Mouse (Mus musculus) erythroblast, embryonic 14.5 days (primary cell): ENCODE data around the gene Rxrb. TPM values are rescaled to one million over a fixed set of nuclear protein-coding genes. Genes with fewer than 3 reads are reported as not detected.

Experiments used
- H3K27me3 ChIP-seq: 2 replicates; pipeline ENCODE4 v1.6.1; 2012; ENCODE audit warnings: inconsistent platforms; ENCODE audit not compliant: control insufficient read depth
- H3K36me3 ChIP-seq: 2 replicates; pipeline ENCODE4 v1.6.1; 2012; ENCODE audit warnings: mild to moderate bottlenecking, inconsistent platforms; ENCODE audit not compliant: control insufficient read depth
- H3K4me1 ChIP-seq: 2 replicates; pipeline ENCODE4 v1.6.1; 2012; ENCODE audit warnings: inconsistent platforms; ENCODE audit not compliant: control insufficient read depth
- H3K4me3 ChIP-seq: replicated peaks from 2 replicates; pipeline ENCODE3; 2012; ENCODE audit warnings: moderate library complexity, mild to moderate bottlenecking, inconsistent platforms
- H3K9me3 ChIP-seq: 2 replicates; pipeline ENCODE4 v1.6.1; 2012; ENCODE audit warnings: low read length, inconsistent platforms, mixed read lengths; ENCODE audit not compliant: control insufficient read depth
- GATA1 ChIP-seq: IDR thresholded peaks from 2 replicates; pipeline ENCODE4 v1.6.1; 2012; ENCODE audit warnings: low read length, inconsistent platforms, mixed read lengths
- TAL1 ChIP-seq: IDR thresholded peaks from 3 replicates; pipeline ENCODE4 v1.6.1; 2012; ENCODE audit warnings: low read length, inconsistent platforms, mixed read lengths
- polyA plus RNA-seq: library from polyadenylated mRNA; stranded (reverse); fragments of >175 nt; gene quantifications from 2 replicates; pipeline ENCODE4 v1.2.3, GENCODE M21; 2012

Rxrb gene
- polyA plus RNA-seq, 1 experiment, result 11.3 TPM

DNA sequence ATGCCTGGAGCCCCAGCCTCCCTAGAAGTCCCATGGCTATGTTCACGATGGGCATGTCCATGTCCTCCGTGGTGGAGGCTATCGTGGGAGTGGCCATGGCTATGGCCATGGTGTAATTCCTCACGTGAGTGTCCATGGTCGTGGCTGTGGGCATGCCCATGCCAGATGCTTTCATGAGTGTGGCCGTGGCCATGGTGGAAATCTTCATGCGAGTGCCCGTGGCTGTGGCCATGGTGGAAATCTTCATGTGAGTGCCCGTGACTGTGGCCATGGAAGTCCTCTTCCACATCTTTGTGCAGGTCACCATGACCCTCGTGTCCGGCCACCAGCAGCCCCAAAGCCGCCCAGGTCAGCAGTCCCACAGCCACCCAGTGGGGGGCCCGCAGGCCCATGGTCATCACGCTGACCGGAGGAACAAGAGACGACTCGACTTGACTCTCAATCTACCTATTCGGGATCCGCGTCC lies 718 bp upstream of the Rxrb start:
- Histone ChIP-seq H3K4me1 (peaks cover 74% of the 10 kb centered on the region), H3K36me3 (peaks cover 53% of the 10 kb centered on the region), H3K27me3 (no peaks in the 10 kb centered on the region), H3K9me3 (no peaks in the 10 kb centered on the region), H3K4me3 (peak overlapping the region; percentile 91)
- TF ChIP-seq TAL1, result no peak
- no peak for TF ChIP-seq GATA1

DNA sequence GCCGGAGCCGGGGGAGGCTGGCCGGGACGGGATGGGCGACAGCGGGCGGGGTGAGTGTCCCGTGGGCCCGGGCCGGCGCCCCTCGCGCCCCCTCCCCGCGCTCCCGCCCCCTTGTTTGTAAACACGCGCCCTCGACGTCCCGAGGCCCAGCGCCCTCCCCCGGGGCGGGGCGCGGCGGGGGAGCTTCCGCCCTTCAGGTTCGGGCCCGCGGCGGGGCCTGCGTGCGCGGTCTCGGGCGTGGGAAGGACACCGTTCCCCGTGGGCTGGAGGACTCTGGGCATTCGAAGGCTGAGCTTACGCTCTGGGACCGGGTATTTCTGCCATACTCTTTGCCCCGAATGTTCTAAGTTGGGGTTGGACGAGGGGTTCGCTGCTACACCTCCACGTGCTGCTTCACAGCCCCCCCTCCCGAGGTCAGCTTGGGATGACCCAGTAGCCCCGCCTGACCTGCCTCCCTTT lies 591 bp downstream of the Rxrb start:
- Histone ChIP-seq H3K27me3 (no peaks in the 10 kb centered on the region), H3K4me1 (peaks cover 62% of the 10 kb centered on the region), H3K4me3 (peak overlapping the region; percentile 91), H3K9me3 (no peaks in the 10 kb centered on the region), H3K36me3 (peaks cover 66% of the 10 kb centered on the region)
- TF ChIP-seq TAL1 (no peak), GATA1 (no peak)

DNA sequence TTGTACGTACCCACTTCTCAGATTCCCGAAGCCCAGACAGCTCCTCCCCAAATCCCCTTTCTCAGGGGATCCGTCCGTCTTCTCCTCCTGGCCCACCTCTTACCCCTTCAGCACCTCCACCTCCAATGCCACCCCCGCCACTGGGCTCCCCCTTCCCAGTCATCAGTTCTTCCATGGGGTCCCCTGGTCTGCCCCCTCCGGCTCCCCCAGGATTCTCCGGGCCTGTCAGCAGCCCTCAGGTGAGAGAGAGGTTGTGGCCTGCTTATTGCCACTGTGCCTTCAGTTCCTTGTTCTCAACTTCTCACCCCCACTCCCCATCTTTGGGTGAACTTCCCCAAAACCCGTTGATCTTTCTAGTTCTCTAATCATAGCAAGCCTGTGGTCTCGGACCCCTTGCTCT lies 1.2 kb downstream of the Rxrb start:
- Histone ChIP-seq H3K27me3 (no peaks in the 10 kb centered on the region), H3K9me3 (no peaks in the 10 kb centered on the region), H3K36me3 (peaks cover 72% of the 10 kb centered on the region), H3K4me1 (peaks cover 56% of the 10 kb centered on the region), H3K4me3 (peak overlapping the region; percentile 91)
- no peak for TF ChIP-seq GATA1
- TF ChIP-seq TAL1, result no peak

DNA sequence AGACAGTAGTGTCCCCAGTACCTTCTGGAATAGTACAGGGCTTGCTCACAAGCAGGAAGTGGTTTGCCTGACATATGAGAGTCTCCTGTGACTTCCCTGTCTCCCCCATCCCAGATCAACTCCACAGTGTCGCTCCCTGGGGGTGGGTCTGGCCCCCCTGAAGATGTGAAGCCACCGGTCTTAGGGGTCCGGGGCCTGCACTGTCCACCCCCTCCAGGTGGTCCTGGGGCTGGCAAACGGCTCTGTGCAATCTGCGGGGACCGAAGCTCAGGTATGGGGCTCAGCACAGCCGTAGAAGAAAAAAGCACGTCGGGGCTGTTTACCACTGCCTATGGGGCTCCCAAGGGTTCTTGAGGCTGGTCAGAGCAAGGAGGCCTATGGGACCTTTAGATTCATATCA lies 1.8 kb downstream of the Rxrb start:
- peak overlapping the region; percentile 91 for H3K4me3 ChIP-seq
- TF ChIP-seq TAL1 (no peak), GATA1 (no peak)
- no peaks in the 10 kb centered on the region for H3K9me3 ChIP-seq
- H3K4me1 ChIP-seq, result peaks cover 54% of the 10 kb centered on the region
- H3K36me3 ChIP-seq, result peaks cover 72% of the 10 kb centered on the region
- peaks cover under 1% of the 10 kb centered on the region; the same call in 1 of the 2 replicates for H3K27me3 ChIP-seq

DNA sequence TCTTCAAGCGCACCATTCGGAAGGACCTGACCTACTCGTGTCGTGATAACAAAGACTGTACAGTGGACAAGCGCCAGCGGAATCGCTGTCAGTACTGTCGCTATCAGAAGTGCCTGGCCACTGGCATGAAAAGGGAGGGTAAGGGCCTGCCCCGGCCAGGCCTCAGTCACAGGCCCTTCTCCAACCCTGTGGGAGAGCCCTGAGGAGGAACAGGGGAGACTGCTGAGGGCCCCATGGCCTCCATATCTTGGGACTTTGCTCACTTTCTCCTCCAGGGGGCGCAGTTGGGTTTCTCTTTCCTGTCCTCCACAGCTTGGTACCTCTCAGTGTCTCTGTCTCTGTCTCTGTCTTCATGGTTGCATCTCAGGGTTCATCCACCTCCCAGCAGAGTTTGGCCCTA lies 2.5 kb downstream of the Rxrb start:
- H3K9me3 ChIP-seq, result no peaks in the 10 kb centered on the region
- H3K4me1 ChIP-seq, result peaks cover 54% of the 10 kb centered on the region
- H3K36me3 ChIP-seq, result peaks cover 66% of the 10 kb centered on the region
- H3K4me3 ChIP-seq, result peak overlapping the region; percentile 10
- TF ChIP-seq TAL1 (no peak), GATA1 (no peak)
- peaks cover 6% of the 10 kb centered on the region for H3K27me3 ChIP-seq

DNA sequence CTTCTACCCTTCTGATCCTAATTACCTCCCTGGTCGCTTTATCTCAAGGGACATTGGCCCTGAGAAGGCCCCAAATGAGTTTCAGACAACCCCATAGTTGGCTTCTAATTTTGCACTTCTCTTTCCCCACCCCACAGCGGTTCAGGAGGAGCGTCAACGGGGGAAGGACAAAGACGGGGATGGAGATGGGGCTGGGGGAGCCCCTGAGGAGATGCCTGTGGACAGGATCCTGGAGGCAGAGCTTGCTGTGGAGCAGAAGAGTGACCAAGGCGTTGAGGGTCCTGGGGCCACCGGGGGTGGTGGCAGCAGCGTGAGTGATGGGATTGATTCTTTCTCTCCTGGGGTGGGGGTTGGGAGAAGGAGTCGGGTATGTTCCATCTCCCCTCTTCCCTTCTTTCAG lies 3.9 kb downstream of the Rxrb start:
- Histone ChIP-seq H3K4me3 (no peak overlapping the region), H3K27me3 (peaks cover 19% of the 10 kb centered on the region), H3K9me3 (no peaks in the 10 kb centered on the region), H3K4me1 (peaks cover 43% of the 10 kb centered on the region), H3K36me3 (peaks cover 51% of the 10 kb centered on the region)
- TF ChIP-seq TAL1 (no peak), GATA1 (no peak)

DNA sequence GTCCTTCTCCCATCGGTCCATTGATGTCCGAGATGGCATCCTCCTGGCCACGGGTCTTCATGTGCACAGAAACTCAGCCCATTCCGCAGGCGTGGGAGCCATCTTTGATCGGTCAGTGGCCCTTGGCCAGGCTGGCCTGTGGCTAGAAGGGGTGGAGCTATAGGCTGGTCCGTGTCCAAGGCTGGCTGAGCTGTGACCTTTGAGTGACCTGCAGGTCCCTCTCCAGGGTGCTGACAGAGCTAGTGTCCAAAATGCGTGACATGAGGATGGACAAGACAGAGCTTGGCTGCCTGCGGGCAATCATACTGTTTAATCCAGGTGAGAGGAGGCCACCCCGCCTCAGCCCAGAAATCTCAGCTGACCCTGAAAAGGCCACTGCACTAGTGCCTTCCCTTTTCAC lies 5.0 kb downstream of the Rxrb start:
- no peaks in the 10 kb centered on the region for H3K9me3 ChIP-seq
- H3K4me3 ChIP-seq, result no peak overlapping the region
- peaks cover 36% of the 10 kb centered on the region for H3K4me1 ChIP-seq
- H3K36me3 ChIP-seq, result peaks cover 47% of the 10 kb centered on the region
- peaks cover 29% of the 10 kb centered on the region for H3K27me3 ChIP-seq
- TF ChIP-seq TAL1 (no peak), GATA1 (no peak)

DNA sequence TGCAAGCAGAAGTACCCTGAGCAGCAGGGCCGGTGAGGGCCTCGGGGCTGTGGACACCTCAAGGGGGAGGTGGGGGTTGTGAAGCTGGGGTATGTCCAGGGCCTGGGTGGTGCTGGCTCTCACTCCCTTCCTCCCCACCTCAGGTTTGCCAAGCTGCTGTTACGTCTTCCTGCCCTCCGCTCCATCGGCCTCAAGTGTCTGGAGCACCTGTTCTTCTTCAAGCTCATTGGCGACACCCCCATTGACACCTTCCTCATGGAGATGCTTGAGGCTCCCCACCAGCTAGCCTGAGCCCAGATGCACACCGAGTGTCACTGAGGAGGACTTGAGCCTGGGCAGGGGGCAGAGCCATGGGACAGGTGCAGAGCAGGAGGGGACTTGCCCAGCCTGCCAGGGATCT lies 5.6 kb downstream of the Rxrb start:
- Histone ChIP-seq H3K4me3 (no peak overlapping the region), H3K4me1 (peaks cover 35% of the 10 kb centered on the region), H3K9me3 (no peaks in the 10 kb centered on the region), H3K27me3 (peaks cover 35% of the 10 kb centered on the region), H3K36me3 (peaks cover 47% of the 10 kb centered on the region)
- TF ChIP-seq GATA1, result no peak
- TF ChIP-seq TAL1, result no peak

DNA sequence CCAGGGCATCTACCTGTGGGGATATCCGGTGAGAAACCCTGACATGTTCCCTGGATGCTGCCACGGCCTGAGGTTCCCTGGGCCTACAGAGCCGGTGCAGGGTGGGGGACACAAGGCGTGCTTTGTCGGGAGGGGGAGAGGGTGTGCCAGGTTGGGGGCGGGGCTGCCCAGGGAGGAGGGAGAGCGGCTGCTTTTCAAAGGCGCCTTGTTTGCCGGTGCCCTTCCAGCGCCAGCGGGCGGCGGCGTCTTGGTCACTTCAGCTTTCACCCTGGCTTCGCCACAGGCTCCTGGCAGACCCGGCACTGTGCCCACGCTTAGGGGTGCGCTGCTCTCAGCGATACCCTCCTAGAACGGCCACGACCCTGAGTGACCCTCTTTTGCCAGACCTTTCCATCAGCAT lies 6.8 kb downstream of the Rxrb start:
- peaks cover 44% of the 10 kb centered on the region for H3K36me3 ChIP-seq
- H3K4me1 ChIP-seq, result peaks cover 23% of the 10 kb centered on the region
- peaks cover 35% of the 10 kb centered on the region for H3K27me3 ChIP-seq
- H3K4me3 ChIP-seq, result no peak overlapping the region
- TF ChIP-seq GATA1 (no peak), TAL1 (no peak)
- H3K9me3 ChIP-seq, result no peaks in the 10 kb centered on the region
